Mouse (Mus musculus) cerebellum, adult 2 months (tissue): Measurements from ENCODE around the gene Dnajc28.

ENCODE experiments used
- CTCF ChIP-seq: fragments of 200-500 bp; IDR thresholded peaks from 2 replicates; pipeline ENCODE4 v1.5.1; 2011; ENCODE audit warnings: low read depth, mild to moderate bottlenecking, control low read depth, low read length, moderate library complexity, borderline replicate concordance; ENCODE audit not compliant: insufficient read depth
- POLR2A ChIP-seq: fragments of 200-500 bp; IDR thresholded peaks from 2 replicates; pipeline ENCODE4 v1.6.1; 2011; ENCODE audit warnings: low read length, control low read depth, borderline replicate concordance; ENCODE audit not compliant: insufficient read depth

DNA sequence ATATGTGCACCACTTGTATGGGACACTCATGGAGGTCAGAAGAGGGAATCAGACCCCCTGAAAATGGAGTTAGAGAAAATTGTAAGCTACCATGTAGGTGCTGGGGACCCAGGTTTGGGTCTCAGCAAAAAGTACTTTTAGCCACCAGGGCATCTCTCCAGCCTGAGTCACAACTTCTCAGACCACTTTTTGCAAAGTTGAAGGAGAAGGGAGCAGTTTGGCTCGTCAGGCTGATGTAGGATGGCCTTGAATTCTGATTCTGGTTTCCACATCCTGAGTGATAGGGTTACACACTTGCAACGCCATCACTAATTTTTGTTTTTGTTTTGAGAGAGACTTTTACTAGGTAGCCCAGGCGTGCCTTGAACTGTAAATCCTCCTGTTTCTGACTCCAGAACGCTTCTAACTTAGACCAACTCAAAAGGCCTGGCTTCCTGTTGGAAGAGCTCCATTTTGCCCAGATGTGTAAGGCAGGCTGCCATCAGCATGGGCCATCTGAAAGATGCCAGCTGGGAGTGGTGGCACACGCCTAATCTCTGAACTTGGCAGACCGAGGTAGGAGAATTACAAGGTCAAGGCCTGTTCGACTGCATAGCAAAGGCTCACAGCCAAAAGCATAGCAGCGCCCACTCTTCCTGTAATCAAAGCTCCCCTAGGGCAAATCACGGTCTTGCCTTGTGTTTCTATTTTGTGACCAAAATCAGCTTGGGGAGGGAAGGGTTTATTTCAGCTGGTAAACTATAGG, 9.2 kb downstream of the Dnajc28 start:
- no peak for TF ChIP-seq CTCF
- no peak for TF ChIP-seq POLR2A
